Mouse (Mus musculus) liver, postnatal 0 days (tissue): Measurements from ENCODE around the gene Kat2b. TPM values are rescaled to one million over a fixed set of nuclear protein-coding genes. Genes with fewer than 3 reads are reported as not detected.
"Not testable (repeated sequence)": the region's sequence is repeated elsewhere in the genome, so short reads cannot be mapped to it uniquely, and the experiment has no call there.

Experiments used
- ATAC-seq: fragments of 200-750 bp; cut with Nextera tagmentation; 2 replicates; pipeline ENCODE4 v1.8.0; 2017; ENCODE audit warnings: mild to moderate bottlenecking, moderate library complexity
- DNase-seq: peaks from one replicate; pipeline ENCODE4 v3.0.0-alpha.2; 2016
- H3K27ac ChIP-seq: fragments of 300-500 bp; sonication (generic); 2 replicates; pipeline ENCODE4 v1.5.1; 2014; ENCODE audit warnings: antibody characterized with exemption, moderate library complexity, mild to moderate bottlenecking, low read depth
- H3K27me3 ChIP-seq: fragments of 300-500 bp; sonication (generic); 2 replicates; pipeline ENCODE4 v1.6.1; 2014; ENCODE audit warnings: low read length, control low read depth, mixed read lengths; ENCODE audit not compliant: insufficient read depth
- H3K36me3 ChIP-seq: fragments of 300-500 bp; sonication (generic); replicated peaks from 2 replicates; pipeline ENCODE4 v1.6.1; 2014; ENCODE audit warnings: mild to moderate bottlenecking, control low read depth, low read length, moderate library complexity, mixed read lengths; ENCODE audit not compliant: insufficient read depth
- H3K4me1 ChIP-seq: fragments of 300-500 bp; sonication (generic); 2 replicates; pipeline ENCODE4 v1.6.1; 2014; ENCODE audit warnings: antibody characterized with exemption, mild to moderate bottlenecking, control low read depth; ENCODE audit not compliant: insufficient read depth
- H3K4me2 ChIP-seq: fragments of 300-500 bp; sonication (generic); 2 replicates; pipeline ENCODE4 v1.6.1; 2014; ENCODE audit warnings: low read depth, mild to moderate bottlenecking, low read length, moderate library complexity, mixed read lengths
- H3K4me3 ChIP-seq: fragments of 300-500 bp; sonication (generic); 2 replicates; pipeline ENCODE4 v1.5.1; 2014; ENCODE audit warnings: low read depth, low read length
- H3K9ac ChIP-seq: fragments of 300-500 bp; sonication (generic); replicated peaks from 2 replicates; pipeline ENCODE4 v1.6.1; 2014; ENCODE audit warnings: mild to moderate bottlenecking, moderate library complexity
- H3K9me3 ChIP-seq: fragments of 300-500 bp; sonication (generic); 2 replicates; pipeline ENCODE4 v1.6.1; 2016; ENCODE audit warnings: mild to moderate bottlenecking, control low read depth, low read length, mixed read lengths
- CTCF ChIP-seq: sonication (generic); IDR thresholded peaks from 2 replicates; pipeline ENCODE4 v1.5.1; 2016; ENCODE audit warnings: antibody characterized with exemption, low read depth
- EP300 ChIP-seq: IDR thresholded peaks from 2 replicates; pipeline ENCODE4 v1.6.1; 2016; ENCODE audit warnings: antibody characterized with exemption, low read depth, mild to moderate bottlenecking
- WGBS: fragments of 180-500 bp; shearing (Covaris S2); extraction: QIAGEN DNeasy Blood & Tissue Kit; methylation state at CpG from one replicate; pipeline ENCODE4 v1.1.7; 2014; ENCODE audit not compliant: insufficient replicate concordance; 5-methylcytosine and 5-hydroxymethylcytosine counted together
- polyA plus RNA-seq: library from polyadenylated mRNA; unstranded; fragments of >200 nt; fragmentation: Nextera tagmentation; extraction: Ambion mirVana; gene quantifications from 2 replicates; pipeline ENCODE4 v1.2.1, GENCODE M21; 2015

Kat2b gene
- polyA plus RNA-seq, 1 experiment from 2014 or later = 6.2 TPM

DNA sequence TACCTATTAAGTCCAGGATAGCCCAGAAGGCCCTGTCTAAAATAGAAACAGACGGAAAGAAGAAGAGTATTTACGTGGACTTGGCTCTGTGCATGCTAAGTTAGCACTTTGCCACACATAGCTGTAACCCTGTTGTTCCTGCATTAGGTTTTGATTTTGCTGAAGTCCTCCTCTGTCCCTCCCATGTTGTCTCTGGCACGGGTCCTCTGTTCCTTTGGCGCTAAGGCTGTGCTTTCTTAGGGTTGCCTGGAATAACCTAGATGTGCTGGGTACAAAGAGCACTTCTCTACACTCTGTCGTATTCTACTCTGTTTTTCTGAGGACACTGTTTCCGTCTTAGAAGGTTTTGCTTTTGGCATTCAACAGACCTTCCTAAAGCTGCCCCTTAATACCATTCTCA is 88.4 kb downstream of the Kat2b start:
- no peak overlapping the region for H3K9ac ChIP-seq
- H3K36me3 ChIP-seq = peaks cover 59% of the 10 kb centered on the region
- H3K4me1 ChIP-seq = peaks cover 2% of the 10 kb centered on the region; the same call in 1 of the 2 replicates
- no peak for ATAC-seq
- no peaks in the 10 kb centered on the region for H3K9me3 ChIP-seq
- WGBS = 87% methylated on average over 6 of the region's 6 CpGs
- TF ChIP-seq CTCF (no peak), EP300 (no peak)
- H3K27me3 ChIP-seq = no peaks in the 10 kb centered on the region
- H3K27ac ChIP-seq = no peak overlapping the region
- H3K4me3 ChIP-seq = no peak overlapping the region
- DNase-seq = no peak
- no peak overlapping the region for H3K4me2 ChIP-seq

DNA sequence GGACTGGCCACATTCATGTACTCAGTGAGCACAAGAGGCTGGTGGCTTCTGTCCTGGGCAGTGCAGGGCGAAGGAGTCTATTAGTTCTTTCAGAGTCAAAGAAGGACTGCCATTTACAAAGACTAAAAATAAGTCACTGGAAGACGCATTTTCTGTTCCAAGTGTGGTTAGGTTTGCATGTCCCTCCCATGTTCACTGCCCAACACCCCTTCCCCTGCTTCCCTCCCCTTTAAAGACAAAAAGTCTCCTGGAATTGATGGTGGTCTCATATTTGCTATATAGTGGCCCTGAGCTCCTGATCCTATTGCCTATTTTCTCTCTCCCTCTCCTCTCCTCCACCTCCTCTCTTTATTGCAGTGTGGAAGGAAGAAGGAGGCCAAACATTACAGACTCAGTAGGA is 89.3 kb downstream of the Kat2b start:
- no peak overlapping the region for H3K4me2 ChIP-seq
- 0 out of 2 replicates have a peak, but pooled peaks cover 2% of the 10 kb centered on the region for H3K4me1 ChIP-seq
- no peak overlapping the region for H3K9ac ChIP-seq
- no peaks in the 10 kb centered on the region for H3K9me3 ChIP-seq
- TF ChIP-seq EP300 (no peak), CTCF (no peak)
- H3K27ac ChIP-seq = no peak overlapping the region
- DNase-seq (no peak), ATAC-seq (no peak)
- H3K27me3 ChIP-seq = no peaks in the 10 kb centered on the region
- H3K36me3 ChIP-seq = peaks cover 67% of the 10 kb centered on the region
- WGBS = 83% methylated on average over 2 of the region's 2 CpGs
- H3K4me3 ChIP-seq = no peak overlapping the region

DNA sequence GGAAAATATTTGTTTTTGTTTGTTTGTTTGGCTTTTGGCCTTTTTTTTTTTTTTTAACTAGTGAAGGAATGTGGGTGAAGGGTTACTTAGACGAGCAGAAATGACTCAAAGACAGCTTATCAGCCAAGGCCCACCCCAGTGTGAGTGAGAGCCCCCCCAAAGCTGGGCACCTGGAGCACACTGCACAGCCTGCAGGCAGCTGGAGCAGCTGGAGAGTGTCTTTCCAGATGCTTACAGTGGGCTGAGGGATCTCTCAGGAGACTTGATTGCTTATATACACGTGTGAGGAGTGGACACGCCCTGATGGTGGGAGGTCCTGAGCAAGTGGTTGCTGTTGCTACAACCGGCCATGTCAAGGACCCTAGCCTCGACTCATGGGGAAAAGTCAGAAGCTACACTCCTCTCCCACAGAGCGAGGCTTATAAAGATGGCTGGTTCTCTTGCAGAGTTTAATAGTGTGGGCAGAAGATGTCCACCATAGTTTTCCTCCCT is 89.8 kb downstream of the Kat2b start:
- TF ChIP-seq CTCF (no peak), EP300 (no peak)
- WGBS = 75% methylated on average over 6 of the region's 6 CpGs

DNA sequence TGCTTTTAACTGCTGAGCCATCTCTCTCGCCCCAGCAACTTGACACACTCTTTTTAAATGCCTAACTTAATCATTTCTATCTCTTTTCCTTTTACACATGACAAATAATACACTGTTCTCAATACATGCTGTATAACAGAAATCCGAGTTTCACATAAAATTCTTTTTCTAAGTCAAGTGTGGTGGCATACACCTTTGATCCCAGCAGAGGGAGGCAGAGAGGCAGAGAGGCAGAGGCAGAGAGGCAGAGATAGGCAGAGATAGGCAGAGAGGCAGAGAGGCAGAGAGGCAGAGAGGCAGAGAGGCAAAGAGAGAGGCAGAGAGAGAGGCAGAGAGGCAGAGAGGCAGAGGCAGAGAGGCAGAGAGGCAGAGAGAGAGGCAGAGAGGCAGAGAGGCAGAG is 90.7 kb downstream of the Kat2b start:
- ATAC-seq, H3K4me1 ChIP-seq, DNase-seq, H3K9ac ChIP-seq, H3K27me3 ChIP-seq, H3K27ac ChIP-seq, H3K9me3 ChIP-seq, H3K4me2 ChIP-seq, H3K4me3 ChIP-seq: not testable (repeated sequence)
- WGBS = 65% methylated on average over 2 of the region's 2 CpGs
- peak; percentile 77 for TF ChIP-seq CTCF
- peaks cover 81% of the 10 kb centered on the region for H3K36me3 ChIP-seq

More for the DNA sequence above, 89.8 kb downstream of the Kat2b start:
- ATAC-seq (no peak), DNase-seq (no peak)
- Histone ChIP-seq H3K4me3 (no peak overlapping the region), H3K4me1 (no peaks in the 10 kb centered on the region), H3K27me3 (no peaks in the 10 kb centered on the region), H3K9me3 (no peaks in the 10 kb centered on the region), H3K27ac (no peak overlapping the region), H3K4me2 (no peak overlapping the region), H3K36me3 (peaks cover 71% of the 10 kb centered on the region), H3K9ac (no peak overlapping the region)

DNA sequence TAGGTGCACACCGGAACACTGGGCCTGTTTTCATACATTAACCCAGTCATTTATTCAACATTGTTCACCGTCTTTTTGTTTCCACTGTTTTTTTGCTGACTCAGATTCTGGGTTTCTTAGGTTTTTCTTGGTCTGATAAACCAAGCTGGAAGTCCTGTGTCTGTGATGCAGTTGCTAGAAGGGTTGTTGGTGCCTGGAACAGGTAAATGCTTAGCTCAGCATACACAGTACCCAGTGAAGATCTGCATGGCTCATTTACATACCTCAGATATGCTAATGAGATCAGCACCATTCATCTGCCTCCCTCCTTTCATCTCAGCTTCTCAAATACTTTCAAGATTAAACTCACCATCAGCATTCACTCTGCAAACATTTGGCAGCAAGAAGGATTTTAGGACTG is 92.0 kb downstream of the Kat2b start:
- WGBS = 82% methylated on average over 2 of the region's 2 CpGs
- Histone ChIP-seq H3K27me3 (no peaks in the 10 kb centered on the region), H3K4me3 (no peak overlapping the region), H3K9ac (no peak overlapping the region), H3K36me3 (peaks cover 72% of the 10 kb centered on the region), H3K4me1 (no peaks in the 10 kb centered on the region), H3K4me2 (no peak overlapping the region), H3K27ac (no peak overlapping the region), H3K9me3 (no peaks in the 10 kb centered on the region)
- DNase-seq = no peak
- no peak for TF ChIP-seq CTCF
- no peak for TF ChIP-seq EP300
- ATAC-seq = no peak

DNA sequence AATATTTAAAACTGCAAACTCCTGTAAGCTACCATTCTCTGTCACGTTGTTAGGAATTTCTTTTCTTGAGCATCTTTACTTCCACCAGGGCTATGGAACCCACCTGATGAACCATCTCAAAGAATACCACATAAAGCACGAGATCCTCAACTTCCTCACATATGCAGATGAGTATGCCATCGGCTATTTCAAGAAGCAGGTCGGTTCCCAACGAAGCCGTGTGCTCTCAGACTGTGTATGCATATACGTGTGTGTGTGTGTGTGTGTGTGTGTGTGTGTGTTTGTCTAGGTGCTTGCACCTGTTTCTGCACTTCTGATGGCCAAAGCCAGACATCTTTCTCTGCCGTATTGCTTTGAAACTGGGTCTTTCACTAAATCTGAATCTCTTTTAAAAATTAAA is 92.6 kb downstream of the Kat2b start:
- no peaks in the 10 kb centered on the region for H3K9me3 ChIP-seq
- H3K4me1 ChIP-seq = no peaks in the 10 kb centered on the region
- no peak for DNase-seq
- H3K4me3 ChIP-seq = no peak overlapping the region
- no peak overlapping the region for H3K4me2 ChIP-seq
- H3K9ac ChIP-seq = no peak overlapping the region
- H3K36me3 ChIP-seq = peaks cover 72% of the 10 kb centered on the region
- ATAC-seq = no peak
- TF ChIP-seq CTCF (no peak), EP300 (no peak)
- H3K27ac ChIP-seq = no peak overlapping the region
- no peaks in the 10 kb centered on the region for H3K27me3 ChIP-seq
- 89% methylated on average over 8 of the region's 8 CpGs for WGBS

DNA sequence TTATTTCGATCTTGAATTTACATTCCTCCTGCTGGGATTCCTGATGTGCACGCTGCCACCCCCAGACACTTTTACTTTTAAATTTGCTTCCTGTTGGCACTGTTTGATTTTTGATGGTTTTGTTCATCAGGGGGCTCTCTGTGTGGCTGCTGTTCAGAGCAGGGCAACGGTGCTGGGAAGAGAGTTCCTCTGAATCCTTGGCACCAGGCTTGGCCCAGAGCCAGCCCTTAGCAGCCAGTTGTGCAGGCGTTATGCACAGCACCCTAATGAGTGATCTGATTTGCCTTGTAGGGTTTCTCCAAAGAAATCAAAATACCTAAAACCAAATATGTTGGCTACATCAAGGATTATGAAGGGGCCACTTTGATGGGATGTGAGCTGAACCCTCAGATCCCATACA is 93.1 kb downstream of the Kat2b start:
- no peak for DNase-seq
- no peaks in the 10 kb centered on the region for H3K9me3 ChIP-seq
- no peak overlapping the region for H3K4me2 ChIP-seq

More for the DNA sequence above, 93.1 kb downstream of the Kat2b start:
- H3K27me3 ChIP-seq = no peaks in the 10 kb centered on the region
- H3K36me3 ChIP-seq = peaks cover 72% of the 10 kb centered on the region
- no peak for TF ChIP-seq EP300
- TF ChIP-seq CTCF = no peak
- no peaks in the 10 kb centered on the region for H3K4me1 ChIP-seq
- no peak overlapping the region for H3K27ac ChIP-seq
- 78% methylated on average over 4 of the region's 4 CpGs for WGBS
- no peak overlapping the region for H3K4me3 ChIP-seq
- H3K9ac ChIP-seq = no peak overlapping the region
- no peak for ATAC-seq
